In the genomic region with DNA sequence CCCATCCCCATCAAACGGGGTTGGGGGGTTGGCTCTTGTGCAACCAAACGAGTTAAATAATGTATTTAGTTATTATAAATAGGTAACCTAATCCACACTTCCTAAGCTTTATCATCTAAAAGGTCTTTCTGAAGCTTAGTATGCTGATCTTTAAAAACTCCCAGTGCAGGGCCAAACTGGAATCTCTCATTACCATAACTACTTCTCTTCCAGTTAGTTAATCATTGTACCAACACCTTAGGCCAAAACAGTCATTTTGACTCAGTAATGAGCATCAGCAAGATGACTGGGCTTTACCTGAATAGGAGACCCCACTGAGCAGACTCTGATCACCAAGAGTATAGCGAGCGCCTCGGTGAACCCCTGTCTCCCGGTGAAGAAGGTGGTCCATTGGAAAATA, we compare ENCODE assay signal across 12 mouse cellular contexts. TPM values are rescaled to one million over a fixed set of nuclear protein-coding genes. Genes with fewer than 3 reads are reported as not detected.
DNase-seq lines count a peak whose midpoint lies in the region; ATAC-seq lines count a peak whose summit lies in the region.
"Had no signal": no experiment of that assay in that cellular context is flagged by ENCODE, and none has a peak within 500 bp of the region (broad histone marks: within the 10 kb centered on the region; RNA-seq: fewer than 3 reads in every experiment).

No protein-coding gene starts in this region.

- H3K9me3 ChIP-seq in heart, embryonic 12.5 days (replicated peaks), result no peaks in the 10 kb centered on the region
- no peaks in the 10 kb centered on the region for H3K9me3 ChIP-seq in stomach, embryonic 14.5 days (ENCODE audit: control insufficient read depth, low read depth, low read length)
- no peaks in the 10 kb centered on the region for H3K9me3 ChIP-seq in midbrain, embryonic 15.5 days
- H3K9me3 ChIP-seq: forebrain, embryonic 10.5 days; liver, embryonic 12.5 days; neural tube, embryonic 13.5 days had no signal

- peak overlapping the region; percentile 62 for H3K4me2 ChIP-seq in heart, embryonic 12.5 days
- peak overlapping the region; percentile 39; the same call in 1 of the 2 replicates for H3K4me2 ChIP-seq in stomach, embryonic 14.5 days (replicated peaks; ENCODE audit: low read depth, low read length)
- H3K4me2 ChIP-seq in midbrain, embryonic 15.5 days, result no peak overlapping the region
- H3K4me2 ChIP-seq: neural tube, embryonic 13.5 days had no signal

- H3K36me3 ChIP-seq in heart, embryonic 12.5 days, result no peaks in the 10 kb centered on the region
- no peaks in the 10 kb centered on the region for H3K36me3 ChIP-seq in stomach, embryonic 14.5 days (ENCODE audit: control insufficient read depth, insufficient read depth, low read length)
- no peaks in the 10 kb centered on the region for H3K36me3 ChIP-seq in midbrain, embryonic 15.5 days (replicated peaks)
- H3K36me3 ChIP-seq: forebrain, embryonic 10.5 days; liver, embryonic 12.5 days; neural tube, embryonic 13.5 days had no signal

- ATAC-seq in heart, embryonic 12.5 days (ENCODE audit: insufficient number of reproducible peaks, low FRiP score), result no peak
- ATAC-seq in stomach, embryonic 14.5 days (ENCODE audit: insufficient number of reproducible peaks, insufficient read depth, low FRiP score, low read depth), result no peak
- ATAC-seq in midbrain, embryonic 15.5 days (replicated peaks), result no peak
- ATAC-seq: liver, embryonic 12.5 days had no signal

- H3K9ac ChIP-seq in heart, embryonic 12.5 days, result no peak overlapping the region
- 0 out of 2 replicates have a peak overlapping the region, but pooled peaks have one; percentile 0 for H3K9ac ChIP-seq in stomach, embryonic 14.5 days (replicated peaks; ENCODE audit: low read depth, low read length)
- no peak overlapping the region for H3K9ac ChIP-seq in midbrain, embryonic 15.5 days
- H3K9ac ChIP-seq: liver, embryonic 12.5 days; neural tube, embryonic 13.5 days had no signal

- H3K4me3 ChIP-seq in heart, embryonic 12.5 days, result no peak overlapping the region
- peak overlapping the region; percentile 26; the same call in 1 of the 2 replicates for H3K4me3 ChIP-seq in brown adipose tissue, adult 24 weeks (ENCODE audit: insufficient read depth, low read depth, low read length)
- H3K4me3 ChIP-seq in stomach, embryonic 14.5 days (ENCODE audit: low read depth, low read length), result no peak overlapping the region
- no peak overlapping the region for H3K4me3 ChIP-seq in midbrain, embryonic 15.5 days
- H3K4me3 ChIP-seq: forebrain, embryonic 10.5 days; liver, embryonic 12.5 days; neural tube, embryonic 13.5 days had no signal

- intact Hi-C loops in heart, postnatal 36 days (cut with DNase I), result no loop called here

- no peak overlapping the region for H3K27ac ChIP-seq in heart, embryonic 12.5 days (ENCODE audit: poor library complexity, severe bottlenecking)
- H3K27ac ChIP-seq in brown adipose tissue, adult 24 weeks (replicated peaks; ENCODE audit: low read depth, low read length), result no peak overlapping the region
- H3K27ac ChIP-seq in stomach, embryonic 14.5 days (ENCODE audit: low read length), result no peak overlapping the region
- H3K27ac ChIP-seq in midbrain, embryonic 15.5 days, result no peak overlapping the region
- H3K27ac ChIP-seq: forebrain, embryonic 10.5 days; liver, embryonic 12.5 days; neural tube, embryonic 13.5 days had no signal

- DNase-seq in heart, postnatal 36 days, result no peak
- peak; percentile 85 for DNase-seq in kidney, adult 9 months
- no peak for DNase-seq in kidney, postnatal 10 days
- no peak for DNase-seq in thymus, postnatal 4 days
- DNase-seq: cerebellum, postnatal 14 days had no signal

- no peaks in the 10 kb centered on the region for H3K27me3 ChIP-seq in heart, embryonic 12.5 days (replicated peaks)
- H3K27me3 ChIP-seq in stomach, embryonic 14.5 days (ENCODE audit: control insufficient read depth, insufficient read depth, low read length), result no peaks in the 10 kb centered on the region
- no peaks in the 10 kb centered on the region for H3K27me3 ChIP-seq in midbrain, embryonic 15.5 days (replicated peaks)
- H3K27me3 ChIP-seq: neural tube, embryonic 13.5 days had no signal

- WGBS in heart, embryonic 12.5 days, result 83% methylated on average over 6 of the region's 6 CpGs
- WGBS in stomach, embryonic 14.5 days, result 78% methylated on average over 6 of the region's 6 CpGs
- 83% methylated on average over 6 of the region's 6 CpGs for WGBS in midbrain, embryonic 15.5 days

- H3K4me1 ChIP-seq in heart, embryonic 12.5 days (replicated peaks), result peaks cover 33% of the 10 kb centered on the region
- H3K4me1 ChIP-seq in brown adipose tissue, adult 24 weeks (ENCODE audit: control insufficient read depth, insufficient read depth, insufficient read length, low read length), result no peaks in the 10 kb centered on the region; the same call in 1 of the 2 replicates
- peaks cover 18% of the 10 kb centered on the region for H3K4me1 ChIP-seq in stomach, embryonic 14.5 days (ENCODE audit: control insufficient read depth, insufficient read depth, low read length)
- H3K4me1 ChIP-seq in midbrain, embryonic 15.5 days, result peaks cover 7% of the 10 kb centered on the region

RNA-seq across cellular contexts. Expression of gene Wwc2, which starts 4.7 kb away (rescaled TPM):
- polyA plus RNA-seq in heart, embryonic 12.5 days (2016; fragmentation: Nextera tagmentation; extraction: Ambion mirVana), result 22.1 and 23.9 TPM in 2 replicates
- 10 to 100 TPM; 26.1 to 28.3 TPM for total RNA-seq in heart, postnatal 36 days (2021)
- polyA plus RNA-seq in brown adipose tissue, adult 24 weeks (2012; ENCODE audit: insufficient read depth, insufficient read length, missing spikeins), result 12.6 and 14.1 TPM in 2 replicates
- 12.0 and 13.3 TPM in 2 replicates for polyA plus RNA-seq in stomach, embryonic 14.5 days (2014; fragmentation: Nextera tagmentation; extraction: Ambion mirVana)
- 5.6 and 5.9 TPM in 2 replicates for polyA plus RNA-seq in midbrain, embryonic 15.5 days (2015; fragmentation: Nextera tagmentation; extraction: Ambion mirVana)
